Mouse (Mus musculus) kidney, adult 2 months (tissue): ENCODE measurements at regions not wholly inside any gene's neighbourhood (a gene's known extent, or its start where the extent isn't known, plus 50 kb on each side); places are given as distances from the start of the nearest gene placed in this dataset.
"Not testable (repeated sequence)": the region's sequence is repeated elsewhere in the genome, so short reads cannot be mapped to it uniquely, and the experiment has no call there.

ENCODE experiments used
- DNase-seq: peaks from one replicate; pipeline ENCODE4 v3.0.0; 2021
- H3K27ac ChIP-seq: fragments of 200-500 bp; 2 replicates; pipeline ENCODE4 v1.5.1; 2012; ENCODE audit warnings: low read depth, low read length, control low read depth, inconsistent platforms; ENCODE audit not compliant: insufficient read depth
- H3K27me3 ChIP-seq: fragments of 200-500 bp; replicated peaks from 2 replicates; pipeline ENCODE4 v1.6.1; 2012; ENCODE audit warnings: mild to moderate bottlenecking, moderate library complexity, low read length, inconsistent platforms; ENCODE audit not compliant: control insufficient read depth, insufficient read depth
- H3K36me3 ChIP-seq: fragments of 200-500 bp; 2 replicates; pipeline ENCODE4 v1.6.1; 2012; ENCODE audit warnings: mild to moderate bottlenecking, moderate library complexity, low read length, inconsistent platforms; ENCODE audit not compliant: control insufficient read depth, insufficient read depth
- H3K4me1 ChIP-seq: fragments of 200-500 bp; 2 replicates; pipeline ENCODE4 v1.6.1; 2011; ENCODE audit warnings: low read length; ENCODE audit not compliant: control insufficient read depth, insufficient read depth
- H3K4me3 ChIP-seq: fragments of 200-500 bp; 2 replicates; pipeline ENCODE4 v1.5.1; 2011; ENCODE audit warnings: mild to moderate bottlenecking, low read depth, low read length, control low read depth; ENCODE audit not compliant: insufficient read depth
- CTCF ChIP-seq: fragments of 200-500 bp; conservative IDR thresholded peaks from 2 replicates; pipeline ENCODE4 v1.5.1; 2011; ENCODE audit warnings: low read depth, mild to moderate bottlenecking, control low read depth, low read length, moderate library complexity, mixed read lengths; ENCODE audit not compliant: insufficient read depth, insufficient read length
- POLR2A ChIP-seq: fragments of 200-500 bp; IDR thresholded peaks from one replicate; pipeline ENCODE4 v1.6.1; 2011; ENCODE audit warnings: low read depth, low read length, control low read depth
- WGBS: fragments of 180-500 bp; shearing (Covaris S2); methylation state at CpG from one replicate; pipeline ENCODE4 v1.1.7; 2018; 5-methylcytosine and 5-hydroxymethylcytosine counted together

DNA sequence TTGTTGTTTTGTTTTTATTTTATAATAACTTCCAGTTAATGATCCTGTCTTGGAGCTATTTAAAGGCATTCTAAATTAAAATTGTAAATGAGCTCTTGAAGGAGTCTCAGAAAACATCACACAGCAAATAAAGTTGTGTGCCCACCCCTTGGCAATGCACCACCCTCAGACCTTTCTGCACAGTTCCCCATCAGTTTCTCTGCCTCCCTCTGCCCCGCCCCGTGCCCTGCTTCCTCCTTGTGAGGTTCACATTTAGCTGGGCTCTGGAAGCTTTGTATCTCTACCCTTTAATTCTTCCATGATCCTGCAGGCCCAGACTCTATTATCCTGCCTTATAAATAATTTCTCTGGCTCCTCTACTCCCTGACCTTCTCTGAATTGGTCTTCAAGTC, 149.7 kb downstream of the Gm5426 start:
- Histone ChIP-seq H3K27ac (no peak overlapping the region), H3K27me3 (no peaks in the 10 kb centered on the region; the same call in 1 of the 2 replicates), H3K4me3 (no peak overlapping the region), H3K4me1 (no peaks in the 10 kb centered on the region), H3K36me3 (no peaks in the 10 kb centered on the region)
- TF ChIP-seq POLR2A: no peak
- no peak for TF ChIP-seq CTCF
- DNase-seq: no peak
- 84% methylated on average over 2 of the region's 2 CpGs for WGBS

DNA sequence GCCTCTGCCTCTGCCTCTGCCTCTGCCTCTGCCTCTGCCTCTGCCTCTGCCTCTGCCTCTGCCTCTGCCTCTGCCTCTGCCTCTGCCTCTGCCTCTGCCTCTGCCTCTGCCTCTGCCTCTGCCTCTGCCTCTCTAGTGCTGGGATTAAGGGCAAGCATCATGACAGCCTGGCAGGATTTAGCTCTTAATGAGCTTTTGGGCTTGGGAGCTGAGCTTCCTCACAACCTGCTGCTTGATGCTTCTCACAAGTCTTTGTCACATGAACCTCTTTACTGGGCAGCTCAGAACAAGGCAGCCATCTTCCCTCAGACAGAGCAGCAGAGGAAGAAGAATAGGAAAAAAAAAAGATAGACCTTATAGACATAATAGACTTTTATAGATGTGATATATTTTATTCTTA, 152.6 kb downstream of the Gm5426 start:
- H3K27me3 ChIP-seq, H3K4me3 ChIP-seq, H3K4me1 ChIP-seq, DNase-seq, H3K27ac ChIP-seq, H3K36me3 ChIP-seq: not testable (repeated sequence)

DNA sequence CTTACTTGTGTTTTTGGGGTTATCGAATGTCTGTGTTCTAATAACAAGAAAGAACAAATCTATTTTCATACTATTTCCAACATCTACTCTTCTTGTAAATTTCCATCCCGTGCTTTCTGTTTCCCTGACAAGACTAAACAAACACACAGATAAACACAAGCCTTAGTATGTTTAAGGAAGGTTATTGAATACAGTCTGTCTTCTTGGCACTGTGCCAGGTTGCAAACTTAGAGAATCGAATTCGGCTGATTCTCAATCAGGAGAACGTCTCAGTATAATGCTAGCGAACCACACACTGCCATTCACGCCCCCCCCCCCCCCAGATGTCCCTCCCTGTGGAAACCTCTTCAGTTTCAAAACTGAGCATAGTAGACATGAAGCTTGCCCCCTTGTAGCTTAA, 157.2 kb downstream of the Gm5426 start:
- no peak overlapping the region for H3K27ac ChIP-seq
- H3K27me3 ChIP-seq: no peaks in the 10 kb centered on the region
- TF ChIP-seq CTCF: no peak
- TF ChIP-seq POLR2A: no peak
- peaks cover 12% of the 10 kb centered on the region; the same call in 1 of the 2 replicates for H3K4me1 ChIP-seq
- H3K4me3 ChIP-seq: no peak overlapping the region
- no peak for DNase-seq
- WGBS: 64% methylated on average over 7 of the region's 7 CpGs
- H3K36me3 ChIP-seq: no peaks in the 10 kb centered on the region

DNA sequence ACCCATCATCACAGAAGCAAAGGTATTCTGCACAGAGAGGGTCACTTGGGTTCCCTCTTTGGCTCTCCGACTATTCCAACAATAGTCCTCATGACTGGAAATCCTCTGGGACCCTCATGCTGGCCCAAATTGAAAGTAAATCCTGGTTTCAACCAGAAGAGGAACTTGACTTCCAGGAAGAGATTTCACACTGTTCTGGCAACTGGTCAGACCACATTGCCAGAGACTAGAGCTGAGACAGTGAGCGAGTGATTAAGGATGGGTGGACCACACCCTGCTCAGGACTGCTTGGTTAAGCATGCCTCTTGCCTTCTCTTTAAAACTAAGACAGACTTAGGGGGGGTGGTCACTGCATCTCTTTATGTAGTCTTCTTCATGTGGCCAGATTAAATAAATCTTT, 158.3 kb downstream of the Gm5426 start:
- DNase-seq: peak; percentile 81

DNA sequence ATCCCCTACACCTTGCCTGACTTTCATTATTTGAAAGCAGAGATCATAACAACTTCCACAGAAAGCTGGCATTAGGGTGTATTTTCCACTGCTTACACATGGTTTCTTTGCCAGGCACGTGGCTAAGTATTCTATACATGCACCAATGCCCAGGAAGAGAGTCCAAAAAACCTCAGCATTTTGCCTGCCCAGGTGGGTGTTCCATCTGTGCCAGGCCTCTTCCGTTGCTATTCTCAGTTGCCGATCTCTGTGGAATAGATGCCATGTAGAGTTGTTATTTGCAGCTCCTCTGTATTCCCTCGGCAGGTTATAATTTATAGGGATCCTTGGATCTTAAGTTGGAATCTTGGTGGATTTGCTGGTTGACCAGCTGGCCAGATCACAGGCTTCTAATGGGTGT, 161.3 kb downstream of the Gm5426 start:
- peaks cover 12% of the 10 kb centered on the region; the same call in 1 of the 2 replicates for H3K4me1 ChIP-seq
- no peak overlapping the region for H3K4me3 ChIP-seq
- TF ChIP-seq POLR2A: no peak
- no peak for TF ChIP-seq CTCF
- 79% methylated on average over 4 of the region's 4 CpGs for WGBS
- no peak overlapping the region for H3K27ac ChIP-seq
- no peak for DNase-seq
- H3K36me3 ChIP-seq: no peaks in the 10 kb centered on the region
- H3K27me3 ChIP-seq: no peaks in the 10 kb centered on the region

More for the DNA sequence above, 158.3 kb downstream of the Gm5426 start:
- TF ChIP-seq CTCF (no peak), POLR2A (no peak)
- no peaks in the 10 kb centered on the region for H3K27me3 ChIP-seq
- no peak overlapping the region for H3K27ac ChIP-seq
- peaks cover 12% of the 10 kb centered on the region; the same call in 1 of the 2 replicates for H3K4me1 ChIP-seq
- WGBS: 60% methylated on average over 2 of the region's 2 CpGs
- no peak overlapping the region for H3K4me3 ChIP-seq
- H3K36me3 ChIP-seq: no peaks in the 10 kb centered on the region

DNA sequence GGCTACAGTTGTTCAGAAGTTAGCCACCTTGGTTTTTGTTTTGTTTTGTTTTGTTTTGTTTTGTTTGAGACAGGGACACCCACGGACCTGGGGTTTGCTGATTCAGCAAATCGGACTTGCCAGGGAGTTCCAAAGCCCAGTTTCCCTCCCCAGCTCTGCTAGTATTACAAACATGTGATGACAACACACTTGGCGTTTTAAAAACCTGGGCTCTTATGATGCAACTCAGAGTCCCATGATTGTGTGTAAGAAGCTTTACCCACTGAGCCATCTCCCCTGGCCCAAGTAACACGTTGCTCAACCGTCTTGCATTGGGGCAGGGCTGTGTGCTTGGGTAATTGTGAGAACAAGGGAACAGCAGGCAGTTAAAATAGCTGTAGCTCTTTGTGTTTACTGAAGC, 162.2 kb downstream of the Gm5426 start:
- 72% methylated on average over 5 of the region's 5 CpGs for WGBS
- no peak overlapping the region for H3K27ac ChIP-seq
- no peaks in the 10 kb centered on the region for H3K36me3 ChIP-seq
- H3K27me3 ChIP-seq: no peaks in the 10 kb centered on the region
- no peak overlapping the region for H3K4me3 ChIP-seq
- TF ChIP-seq POLR2A: no peak
- no peak for TF ChIP-seq CTCF
- no peak for DNase-seq
- H3K4me1 ChIP-seq: peaks cover 12% of the 10 kb centered on the region; the same call in 1 of the 2 replicates

DNA sequence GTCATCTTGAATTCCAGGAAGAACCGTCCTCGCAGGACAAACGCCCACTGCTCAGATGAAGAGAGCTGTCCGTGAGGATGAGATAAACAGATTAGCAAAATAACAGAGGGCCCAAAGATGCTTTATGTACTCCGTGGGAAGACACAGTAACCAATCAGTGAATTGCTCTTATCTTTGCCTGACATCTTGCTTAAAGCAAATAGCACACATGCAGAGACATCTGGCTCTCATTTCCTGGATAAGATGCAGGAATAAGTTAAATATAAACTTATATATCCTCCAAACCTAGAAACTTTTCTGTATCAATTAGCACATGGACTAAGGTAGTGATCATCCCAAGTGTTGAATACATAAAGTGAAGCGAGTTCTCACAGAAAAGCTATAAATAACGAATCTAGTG, 169.3 kb downstream of the Gm5426 start:
- H3K27me3 ChIP-seq: no peaks in the 10 kb centered on the region
- H3K27ac ChIP-seq: no peak overlapping the region
- no peaks in the 10 kb centered on the region for H3K36me3 ChIP-seq
- H3K4me3 ChIP-seq: no peak overlapping the region
- TF ChIP-seq POLR2A: no peak
- DNase-seq: no peak
- no peaks in the 10 kb centered on the region for H3K4me1 ChIP-seq
- 72% methylated on average over 7 of the region's 7 CpGs for WGBS
